Mouse (Mus musculus) gonadal fat pad, adult 2 months (tissue): ENCODE measurements around the gene Marc2. TPM values are rescaled to one million over a fixed set of nuclear protein-coding genes. Genes with fewer than 3 reads are reported as not detected.

Source experiments
- DNase-seq: peaks from one replicate; pipeline ENCODE4 v3.0.0-alpha.2; 2012; ENCODE audit warnings: low read depth
- polyA plus RNA-seq: library from polyadenylated mRNA; depleted of rRNA; stranded (reverse); fragments of >200 nt; gene quantifications from 2 replicates; pipeline ENCODE4 v1.2.3, GENCODE M21; 2012

Gene Marc2
- polyA plus RNA-seq, 1 experiment: 202 TPM

DNA sequence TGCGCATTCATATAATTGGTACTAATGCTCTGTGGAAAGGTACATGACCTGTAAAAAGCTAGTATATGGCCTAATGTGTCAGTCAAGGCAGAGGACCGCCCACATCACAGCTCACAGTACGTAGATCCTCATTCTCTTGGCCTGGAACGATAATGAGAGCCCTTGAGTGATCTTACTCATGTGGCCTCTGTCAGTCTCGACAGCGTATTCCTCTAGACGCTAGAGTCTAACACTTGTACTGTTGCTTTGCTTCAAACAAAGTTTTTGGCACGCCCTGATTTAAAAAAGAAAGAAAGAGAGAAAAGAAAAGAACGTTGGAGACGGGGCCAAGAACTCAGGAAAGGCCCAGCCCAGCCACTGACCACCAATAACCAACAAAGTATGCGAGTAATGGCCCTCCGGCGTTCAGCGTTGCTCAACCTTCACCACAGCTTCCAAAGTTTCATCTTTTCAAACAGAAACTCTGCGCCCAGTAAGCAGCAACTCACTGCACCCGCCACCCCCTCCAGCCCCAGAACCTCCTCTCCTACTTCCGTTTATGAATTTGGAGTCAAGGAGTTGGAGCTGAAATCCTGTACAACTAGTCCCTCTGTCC lies 37.7 kb downstream of the Marc2 start:
- DNase-seq: no peak

DNA sequence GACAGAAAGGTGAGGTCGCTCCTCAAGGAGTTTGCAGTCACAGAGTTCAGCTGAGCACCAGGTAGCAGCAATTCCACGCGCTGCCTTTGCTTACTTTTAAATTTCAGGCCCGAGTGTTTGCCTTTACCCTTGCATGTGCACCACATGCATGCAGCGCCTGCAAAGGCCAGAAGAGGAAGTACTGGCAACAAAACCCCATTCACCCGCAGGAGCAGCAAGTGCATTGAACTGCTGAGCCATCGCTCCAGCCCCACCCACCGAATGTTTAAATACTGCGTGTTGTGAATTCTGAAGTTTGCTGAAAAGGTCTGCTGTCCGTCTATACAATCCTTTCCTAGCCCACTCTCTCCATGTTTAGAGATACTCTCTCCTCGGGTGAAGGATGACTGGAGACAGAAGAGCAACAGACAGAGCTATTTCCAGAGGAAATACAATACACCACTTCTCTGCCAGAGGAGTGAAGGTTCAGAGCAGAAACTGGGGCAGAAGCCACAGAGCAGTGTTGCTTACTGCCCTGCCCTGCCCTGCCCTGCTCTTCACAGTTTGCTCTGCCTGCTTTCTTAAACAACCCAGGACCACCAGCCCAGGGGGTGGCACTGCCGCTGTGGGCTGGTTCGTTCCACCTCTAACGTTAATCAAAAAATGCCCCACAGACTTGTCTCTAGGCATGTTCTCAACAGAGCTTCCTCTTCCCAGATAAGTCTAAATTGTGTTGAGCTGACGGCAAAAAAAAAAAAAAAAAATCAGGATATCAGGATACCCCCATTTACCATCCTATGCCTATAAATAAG lies 38.4 kb downstream of the Marc2 start:
- DNase-seq: no peak

DNA sequence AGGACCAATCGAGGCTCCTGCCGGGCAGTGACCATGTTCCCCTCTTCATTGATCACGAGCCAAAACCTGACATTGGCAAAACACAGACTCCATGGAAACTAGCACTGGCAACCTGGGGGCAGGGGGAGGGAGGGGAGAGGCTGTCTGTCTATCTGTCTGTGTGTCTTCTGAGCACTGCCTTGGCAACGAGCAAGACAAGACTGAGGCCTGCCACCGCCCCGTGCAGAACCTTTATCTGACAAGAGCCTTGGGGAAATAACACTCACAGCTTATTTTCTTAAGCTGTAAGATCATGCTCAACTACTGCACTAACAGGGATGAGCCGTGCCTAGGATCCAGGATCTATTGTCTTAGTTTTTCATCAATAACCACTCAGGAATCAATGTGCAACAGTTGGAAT lies 39.1 kb downstream of the Marc2 start:
- DNase-seq: no peak

DNA sequence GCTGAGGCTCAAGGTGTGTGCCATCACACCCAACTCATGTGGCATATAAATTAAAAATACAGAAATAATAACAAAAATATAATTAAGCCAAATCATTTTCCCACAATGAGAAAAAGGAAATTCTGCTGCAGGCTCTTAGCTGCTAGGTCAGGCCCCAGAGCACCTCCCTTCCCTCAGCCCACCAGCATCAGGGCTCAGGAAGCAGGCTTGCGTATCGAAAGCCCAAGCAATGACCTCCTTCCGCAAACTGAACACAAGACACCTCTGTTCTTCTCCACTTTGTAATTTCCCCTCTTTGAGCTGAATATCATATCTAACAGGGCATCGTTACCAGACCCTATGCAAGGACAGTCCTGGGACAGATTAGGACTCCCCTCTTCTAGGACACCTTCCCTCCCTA lies 40.5 kb downstream of the Marc2 start:
- DNase-seq: no peak

DNA sequence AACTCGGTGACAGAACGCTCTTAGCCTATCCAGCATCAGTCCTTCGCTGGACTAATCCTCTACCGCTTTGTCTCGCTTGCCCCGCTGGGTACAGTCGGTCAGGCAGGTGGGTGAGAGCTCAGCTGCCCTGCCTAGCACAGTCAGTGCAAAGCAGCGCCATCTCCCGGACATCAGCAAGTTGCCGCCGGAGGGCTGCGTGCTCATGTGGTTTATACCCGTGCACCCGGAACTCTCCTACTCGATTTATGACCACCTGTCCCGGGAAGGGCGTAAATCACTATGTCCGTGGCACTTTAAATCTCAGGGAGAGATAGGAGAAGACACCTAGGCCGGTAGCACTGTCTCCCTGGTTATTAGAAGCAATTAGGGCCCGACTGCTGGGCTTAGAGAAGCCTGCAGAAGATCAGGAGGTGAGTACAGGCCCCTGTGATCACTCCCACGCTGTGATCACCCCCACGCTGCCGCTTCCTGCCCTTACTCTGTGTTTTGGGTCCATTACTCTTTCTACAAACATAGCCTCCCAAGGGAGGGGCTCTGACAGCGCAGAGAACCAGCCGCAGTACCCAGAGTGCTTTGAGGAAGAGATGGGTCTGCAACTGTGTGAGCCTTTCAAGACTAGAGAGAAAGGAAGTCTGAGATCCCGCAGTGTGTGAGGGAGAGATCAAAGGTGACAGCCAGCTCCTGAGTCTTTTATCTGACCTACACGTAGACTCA lies 52.9 kb downstream of the Marc2 start:
- DNase-seq: no peak

DNA sequence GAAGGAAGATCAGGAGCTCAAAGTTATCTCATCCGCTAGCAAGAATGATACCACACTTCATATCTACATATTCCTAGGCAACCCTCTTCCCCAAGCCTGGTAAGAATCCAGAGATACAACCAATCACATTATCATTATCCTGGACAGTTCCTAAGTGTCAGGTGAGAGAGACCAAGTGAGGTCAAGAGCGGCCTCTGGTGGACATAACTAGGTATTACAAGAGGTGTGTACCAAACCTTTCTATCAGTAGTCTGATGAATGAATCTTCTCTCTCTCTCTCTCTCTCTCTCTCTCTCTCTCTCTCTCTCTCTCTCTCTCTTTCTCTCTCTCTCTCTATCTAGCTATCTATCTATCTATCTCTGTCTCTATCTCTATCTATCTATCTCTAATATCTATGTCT lies 55.1 kb downstream of the Marc2 start:
- no peak for DNase-seq

DNA sequence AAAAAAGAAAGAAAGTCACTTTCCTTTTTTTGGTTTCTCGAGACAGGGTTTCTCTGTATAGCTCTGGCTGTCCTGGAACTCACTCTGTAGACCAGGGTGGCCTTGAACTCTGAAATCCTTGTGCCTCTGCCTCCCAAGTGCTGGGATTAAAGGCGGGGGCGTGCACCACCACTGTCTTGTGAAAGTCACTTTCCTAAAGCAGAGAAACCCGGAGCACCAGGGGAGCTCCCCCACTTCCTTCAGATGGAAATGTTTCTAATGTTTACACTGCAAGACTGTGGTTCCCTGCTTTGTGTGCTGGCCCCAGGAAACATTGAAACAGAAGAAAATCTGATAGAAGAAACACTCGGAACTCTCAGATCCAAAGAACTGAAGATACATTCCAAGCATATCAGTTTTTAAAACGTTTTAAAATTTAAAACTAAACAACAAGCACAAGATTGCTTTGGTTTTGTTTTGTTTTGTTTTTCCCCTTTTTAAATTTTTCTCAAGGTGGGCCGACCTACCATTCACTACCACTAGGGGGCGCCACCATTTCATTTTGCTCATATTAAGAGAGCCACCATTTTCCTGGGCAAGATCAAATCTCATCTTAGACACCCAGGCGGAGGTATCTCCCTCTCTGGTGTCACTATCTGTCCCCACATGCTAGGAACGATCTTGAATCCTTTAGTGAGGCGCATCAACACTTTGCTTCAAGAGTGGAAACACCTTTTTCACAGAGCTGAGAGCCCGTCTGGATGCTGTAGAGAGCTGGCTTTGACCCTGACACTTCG lies 59.7 kb downstream of the Marc2 start:
- DNase-seq: no peak

DNA sequence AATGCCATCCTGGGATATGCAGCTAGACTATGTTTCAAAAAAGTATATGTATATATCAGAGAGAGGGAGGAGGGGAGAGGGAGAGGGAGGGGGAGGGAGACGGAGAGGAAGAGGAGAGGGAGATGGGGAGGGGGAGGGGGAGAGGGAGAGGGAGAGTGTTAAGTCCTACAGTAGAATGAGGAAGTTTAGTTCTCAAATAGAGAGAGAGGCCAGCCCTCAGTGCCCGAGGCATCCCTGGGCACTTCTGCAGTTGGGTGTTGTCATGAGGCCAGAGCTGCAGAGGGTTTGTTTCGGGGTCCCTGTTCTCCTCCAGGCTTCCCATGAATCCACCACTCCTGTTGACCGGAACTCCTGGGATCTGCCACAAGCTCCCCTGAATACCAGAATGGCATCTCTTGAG lies 62.6 kb downstream of the Marc2 start:
- no peak for DNase-seq

DNA sequence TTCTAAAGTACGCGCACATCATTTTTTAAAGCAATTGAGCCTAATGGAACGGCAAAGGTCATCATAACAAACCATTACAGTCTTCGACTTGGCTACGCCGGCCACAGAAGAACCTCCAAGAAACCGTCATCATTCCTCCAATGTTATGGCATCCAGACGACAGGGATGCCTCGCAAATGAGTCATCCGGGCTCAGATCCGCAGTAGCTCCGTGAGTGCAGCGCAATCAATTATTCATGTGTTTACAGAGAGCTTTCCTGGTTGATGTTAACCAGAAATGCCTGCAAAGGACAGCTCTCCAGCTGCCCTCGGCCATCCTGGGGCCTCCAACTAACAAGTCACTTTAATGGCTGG lies 64.1 kb downstream of the Marc2 start:
- no peak for DNase-seq

DNA sequence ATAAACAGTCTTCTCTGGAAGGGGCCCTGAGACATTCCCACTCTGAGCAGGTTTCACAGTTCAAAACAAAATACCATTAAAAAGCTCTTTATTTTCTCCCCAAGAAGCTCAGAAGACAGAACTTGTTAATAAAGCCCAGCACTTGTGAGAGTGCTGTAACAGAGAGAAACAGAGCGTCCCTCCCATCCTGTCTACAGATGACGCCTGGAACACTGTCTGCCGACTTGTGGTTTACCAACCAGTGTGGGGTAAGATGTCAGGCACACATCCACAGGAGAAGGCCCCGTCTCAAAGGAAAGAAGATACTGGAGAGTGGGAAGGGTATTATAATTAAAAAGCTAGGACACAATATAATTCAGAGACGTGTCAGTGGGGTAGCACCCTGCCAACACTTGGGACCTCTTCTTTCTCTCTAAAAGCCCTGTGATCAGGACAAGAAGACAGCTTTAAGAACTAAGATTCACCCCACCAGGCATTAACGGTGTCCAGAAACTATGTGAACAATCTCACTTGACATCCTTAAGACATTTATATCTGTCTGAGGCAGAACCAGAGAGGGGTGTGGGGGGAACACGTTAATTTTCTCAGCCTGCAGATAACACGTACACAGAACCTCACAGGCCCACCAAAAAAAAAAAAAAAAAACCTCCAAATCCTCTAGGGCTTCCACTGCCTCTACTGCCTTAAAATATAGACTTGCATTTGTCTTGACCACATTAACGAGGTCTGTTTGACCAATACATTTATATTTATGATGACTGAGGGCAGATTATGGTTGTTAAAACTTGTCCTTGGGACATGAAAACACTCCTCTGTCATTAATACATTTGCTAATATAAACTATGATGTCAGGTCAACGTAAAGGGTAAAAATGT lies 64.7 kb downstream of the Marc2 start:
- no peak for DNase-seq

DNA sequence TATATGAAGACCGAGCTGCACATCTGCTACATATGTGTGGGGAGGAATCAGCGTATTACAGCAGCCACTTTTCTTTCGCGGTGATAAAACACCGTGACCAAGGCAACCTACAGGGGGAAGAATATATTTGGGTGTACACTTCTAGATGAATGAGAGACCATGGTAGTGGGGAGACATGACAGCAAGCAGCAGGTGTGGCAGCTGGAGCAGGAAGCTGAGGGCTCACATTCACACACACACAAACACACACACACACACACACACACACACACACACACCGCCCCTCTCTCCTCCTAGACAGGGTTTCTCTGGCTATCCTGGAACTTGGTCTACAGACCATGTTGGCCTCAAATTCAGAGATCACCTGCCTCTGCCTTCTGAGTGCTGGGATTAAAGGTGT lies 68.1 kb downstream of the Marc2 start:
- DNase-seq: no peak

DNA sequence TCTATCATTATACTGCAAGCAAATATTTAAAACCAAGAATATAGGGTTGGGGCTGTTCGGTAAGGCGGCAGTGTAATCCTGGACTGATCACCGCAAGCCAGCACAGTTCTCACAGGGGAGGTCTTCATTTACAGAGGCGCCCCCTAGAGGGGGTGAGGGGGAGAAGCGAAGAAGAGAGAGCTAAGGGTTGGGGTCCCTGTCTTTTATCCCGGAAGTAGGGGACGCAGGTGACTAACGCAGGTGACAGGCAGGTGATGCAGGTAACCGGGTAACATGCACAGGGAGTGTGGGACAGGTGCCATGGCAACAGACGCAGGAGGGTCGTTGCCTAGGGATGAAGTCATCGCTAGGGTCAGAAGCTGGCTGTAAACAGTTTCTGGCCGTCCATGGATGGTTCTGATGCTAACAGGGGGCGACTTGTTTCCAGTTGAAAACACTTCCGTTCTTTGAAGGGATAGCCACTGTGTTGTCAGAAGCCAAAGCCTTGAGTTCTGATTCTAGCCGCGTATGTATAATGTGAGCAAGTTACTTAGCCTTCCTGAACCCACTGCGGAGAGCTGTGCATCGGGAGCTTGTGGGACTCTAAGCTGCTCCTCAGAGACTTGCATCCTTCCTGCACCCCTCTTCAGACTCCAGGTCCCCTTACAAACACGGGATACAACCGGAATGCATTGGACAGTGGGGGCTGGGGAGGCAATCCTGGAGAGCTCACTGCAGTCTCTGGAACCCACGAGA lies 69.0 kb downstream of the Marc2 start:
- DNase-seq: no peak

DNA sequence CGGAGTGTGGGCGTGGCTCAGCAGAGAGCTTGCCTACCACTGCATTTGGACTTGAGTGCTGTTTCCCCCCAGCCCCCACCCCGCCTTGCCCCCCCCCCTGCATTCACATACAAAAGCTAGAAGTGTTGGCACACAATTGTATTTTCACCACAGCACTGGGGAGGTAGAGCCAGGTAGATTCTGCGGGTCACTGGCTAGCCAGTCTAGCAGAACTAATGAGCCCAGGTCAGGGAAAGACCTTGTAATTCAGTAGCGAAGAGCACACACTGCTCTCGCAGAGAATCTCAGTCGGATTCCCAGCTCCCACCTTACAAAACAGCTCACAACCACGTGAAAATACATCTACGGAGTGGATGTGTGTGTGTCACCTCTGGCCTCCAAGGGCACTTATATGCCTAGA lies 71.0 kb downstream of the Marc2 start:
- no peak for DNase-seq

DNA sequence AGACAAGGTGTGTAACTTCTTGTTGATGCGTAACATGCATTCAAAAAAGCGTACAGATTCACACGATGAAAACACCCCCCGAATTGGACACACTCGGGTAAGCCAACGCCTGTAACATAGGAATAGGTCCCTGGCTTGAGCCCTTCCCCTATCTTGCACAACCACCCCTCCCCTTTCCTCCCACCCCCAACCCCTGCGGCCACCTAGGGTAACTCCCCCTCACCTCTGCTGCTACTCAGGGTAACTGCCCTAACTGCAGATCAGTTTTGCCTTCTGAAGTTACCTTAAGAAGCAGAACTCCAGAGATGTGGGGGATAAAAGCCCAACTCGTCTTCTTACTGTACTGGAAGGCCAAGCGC lies 74.4 kb downstream of the Marc2 start:
- DNase-seq: no peak

DNA sequence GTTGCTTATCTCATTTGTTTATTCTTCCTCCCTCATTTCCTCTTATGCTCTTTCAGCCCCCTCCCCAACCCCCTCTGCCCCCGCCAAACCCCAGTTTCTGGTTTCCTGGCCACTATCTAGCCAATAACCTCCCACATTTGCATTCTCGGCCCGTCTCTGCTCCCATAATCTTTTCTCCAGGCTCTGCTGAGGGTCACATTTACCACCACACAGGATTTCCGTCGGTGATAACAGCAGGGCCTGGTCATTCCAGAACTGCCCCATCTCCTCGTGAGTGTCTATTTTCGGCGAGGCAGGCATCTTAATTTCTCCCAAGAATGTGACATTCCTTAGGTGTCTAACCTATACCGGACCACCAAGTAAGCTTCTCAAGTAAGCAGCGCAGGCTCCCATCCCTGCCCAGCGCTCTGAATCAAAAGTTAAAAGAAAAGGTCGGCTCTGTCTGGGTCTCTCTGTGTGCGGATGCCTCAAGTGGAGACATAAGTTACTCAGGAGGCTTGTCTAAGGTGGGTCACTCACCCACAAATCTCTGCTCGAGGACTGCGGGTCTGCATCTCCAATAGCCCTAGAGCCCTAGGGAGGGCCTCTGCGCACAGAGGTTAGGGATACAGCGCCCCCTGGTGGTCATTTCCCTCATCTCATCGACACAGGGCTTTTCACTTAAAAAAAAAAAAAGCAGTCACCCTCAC lies 74.9 kb downstream of the Marc2 start:
- no peak for DNase-seq

DNA sequence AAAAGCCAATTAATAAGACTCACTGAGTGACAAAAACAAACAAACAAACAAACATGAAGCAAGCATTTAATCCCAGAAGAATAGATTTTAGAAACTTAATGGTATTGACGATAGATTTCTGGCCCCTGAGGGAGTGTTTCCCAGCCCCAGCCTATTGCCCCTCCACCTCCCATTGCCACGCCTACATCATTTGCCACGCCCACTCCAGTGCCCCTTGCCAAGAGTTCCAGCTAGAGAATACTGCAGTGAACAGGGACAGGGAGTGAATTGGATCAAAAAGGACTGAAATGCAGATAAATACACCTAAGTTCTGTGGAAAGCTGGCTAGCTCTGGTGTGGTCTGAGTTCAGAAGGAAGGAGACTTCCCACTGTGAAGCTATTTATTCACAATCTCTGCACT lies 82.4 kb downstream of the Marc2 start:
- DNase-seq: no peak
